Mouse (Mus musculus) hindbrain, embryonic 14.5 days (tissue): Measurements from ENCODE around the gene Creb3l2. TPM values are rescaled to one million over a fixed set of nuclear protein-coding genes. Genes with fewer than 3 reads are reported as not detected.

ENCODE experiments used
- ATAC-seq: fragments of 200-750 bp; cut with Nextera tagmentation; 2 replicates; pipeline ENCODE4 v1.8.0; 2017; ENCODE audit warnings: moderate number of reproducible peaks, mild to moderate bottlenecking, moderate TSS enrichment, moderate library complexity; ENCODE audit not compliant: low FRiP score
- DNase-seq: peaks from one replicate; pipeline ENCODE4 v3.0.0-alpha.2; 2015; ENCODE audit warnings: low spot score
- H3K27ac ChIP-seq: fragments of 300-500 bp; sonication (generic); 2 replicates; pipeline ENCODE4 v1.5.1; 2014; ENCODE audit warnings: mild to moderate bottlenecking, moderate library complexity
- H3K27me3 ChIP-seq: fragments of 300-500 bp; sonication (generic); 2 replicates; pipeline ENCODE4 v1.6.1; 2014; ENCODE audit warnings: mild to moderate bottlenecking, low read length, mixed read lengths; ENCODE audit not compliant: control insufficient read depth, insufficient read depth
- H3K36me3 ChIP-seq: fragments of 300-500 bp; sonication (generic); replicated peaks from 2 replicates; pipeline ENCODE4 v1.6.1; 2014; ENCODE audit not compliant: control insufficient read depth, insufficient read depth
- H3K4me1 ChIP-seq: fragments of 300-500 bp; sonication (generic); replicated peaks from 2 replicates; pipeline ENCODE4 v1.6.1; 2014; ENCODE audit warnings: antibody characterized with exemption, low read length, mixed read lengths; ENCODE audit not compliant: control insufficient read depth, insufficient read depth
- H3K4me2 ChIP-seq: fragments of 300-500 bp; sonication (generic); replicated peaks from 2 replicates; pipeline ENCODE4 v1.6.1; 2014; ENCODE audit warnings: mild to moderate bottlenecking, moderate library complexity
- H3K4me3 ChIP-seq: fragments of 300-500 bp; sonication (generic); replicated peaks from 2 replicates; pipeline ENCODE4 v1.5.1; 2014; ENCODE audit warnings: mild to moderate bottlenecking, low read length
- H3K9ac ChIP-seq: fragments of 300-500 bp; sonication (generic); 2 replicates; pipeline ENCODE4 v1.6.1; 2014
- H3K9me3 ChIP-seq: fragments of 300-500 bp; sonication (generic); 2 replicates; pipeline ENCODE4 v1.6.1; 2016; ENCODE audit warnings: low read length; ENCODE audit not compliant: control insufficient read depth
- WGBS: fragments of 180-500 bp; shearing (Covaris S2); extraction: QIAGEN DNeasy Blood & Tissue Kit; methylation state at CpG from one replicate; pipeline ENCODE4 v1.1.7; 2014; 5-methylcytosine and 5-hydroxymethylcytosine counted together
- polyA plus RNA-seq: library from polyadenylated mRNA; unstranded; fragments of >200 nt; fragmentation: Nextera tagmentation; extraction: Ambion mirVana; gene quantifications from 2 replicates; pipeline ENCODE4 v1.2.1, GENCODE M21; 2014

Gene Creb3l2
- polyA plus RNA-seq, 1 experiment from 2014 or later = 5.5 TPM

GRCm38 (mm10) chr6:37435391-37435790 lies 6.6 kb downstream of the Creb3l2 start:
- ATAC-seq (no peak), DNase-seq (no peak)
- H3K4me1 ChIP-seq = 0 out of 2 replicates have a peak, but pooled peaks cover 7% of the 10 kb centered on the region
- no peaks in the 10 kb centered on the region for H3K36me3 ChIP-seq
- H3K27me3 ChIP-seq = no peaks in the 10 kb centered on the region
- 79% methylated on average over 6 of the region's 6 CpGs for WGBS
- no peaks in the 10 kb centered on the region for H3K9me3 ChIP-seq
- H3K4me2 ChIP-seq = no peak overlapping the region
- H3K4me3 ChIP-seq = no peak overlapping the region
- H3K27ac ChIP-seq = no peak overlapping the region
- H3K9ac ChIP-seq = no peak overlapping the region

GRCm38 (mm10) chr6:37429849-37430470 lies 12.0 kb downstream of the Creb3l2 start:
- Histone ChIP-seq H3K36me3 (no peaks in the 10 kb centered on the region), H3K27ac (0 out of 2 replicates have a peak overlapping the region, but pooled peaks have one; percentile 57), H3K9ac (no peak overlapping the region), H3K9me3 (no peaks in the 10 kb centered on the region), H3K27me3 (no peaks in the 10 kb centered on the region), H3K4me1 (0 out of 2 replicates have a peak, but pooled peaks cover 8% of the 10 kb centered on the region), H3K4me2 (no peak overlapping the region), H3K4me3 (no peak overlapping the region)
- WGBS = 82% methylated on average over 3 of the region's 3 CpGs
- DNase-seq (no peak), ATAC-seq (no peak)

- ATAC-seq (no peak), DNase-seq (no peak)
- Histone ChIP-seq H3K4me1 (0 out of 2 replicates have a peak, but pooled peaks cover 8% of the 10 kb centered on the region), H3K9me3 (no peaks in the 10 kb centered on the region), H3K4me2 (no peak overlapping the region), H3K27ac (no peak overlapping the region), H3K9ac (no peak overlapping the region), H3K27me3 (no peaks in the 10 kb centered on the region), H3K4me3 (no peak overlapping the region), H3K36me3 (no peaks in the 10 kb centered on the region)
- 92% methylated on average over 8 of the region's 8 CpGs for WGBS
Observed at GRCm38 (mm10) chr6:37428947-37429346, 13.0 kb downstream of the Creb3l2 start.

GRCm38 (mm10) chr6:37428044-37428443 lies 13.9 kb downstream of the Creb3l2 start:
- ATAC-seq (no peak), DNase-seq (no peak)
- Histone ChIP-seq H3K4me3 (no peak overlapping the region), H3K4me1 (0 out of 2 replicates have a peak, but pooled peaks cover 8% of the 10 kb centered on the region), H3K9ac (no peak overlapping the region), H3K4me2 (no peak overlapping the region), H3K36me3 (no peaks in the 10 kb centered on the region), H3K27ac (no peak overlapping the region), H3K9me3 (no peaks in the 10 kb centered on the region), H3K27me3 (no peaks in the 10 kb centered on the region)
- 75% methylated on average over 11 of the region's 11 CpGs for WGBS

- no peak overlapping the region for H3K4me2 ChIP-seq
- no peaks in the 10 kb centered on the region for H3K27me3 ChIP-seq
- no peak overlapping the region for H3K4me3 ChIP-seq
- H3K4me1 ChIP-seq = 0 out of 2 replicates have a peak, but pooled peaks cover 8% of the 10 kb centered on the region
- ATAC-seq = no peak
- no peak overlapping the region for H3K27ac ChIP-seq
- 90% methylated on average over 2 of the region's 2 CpGs for WGBS
- H3K36me3 ChIP-seq = no peaks in the 10 kb centered on the region
- no peaks in the 10 kb centered on the region for H3K9me3 ChIP-seq
- DNase-seq = no peak
- H3K9ac ChIP-seq = no peak overlapping the region
Observed at GRCm38 (mm10) chr6:37426615-37427014, 15.3 kb downstream of the Creb3l2 start.

GRCm38 (mm10) chr6:37425833-37426232 lies 16.1 kb downstream of the Creb3l2 start:
- Histone ChIP-seq H3K36me3 (no peaks in the 10 kb centered on the region), H3K4me3 (no peak overlapping the region), H3K9ac (no peak overlapping the region), H3K4me2 (no peak overlapping the region), H3K9me3 (no peaks in the 10 kb centered on the region), H3K27me3 (no peaks in the 10 kb centered on the region), H3K4me1 (0 out of 2 replicates have a peak, but pooled peaks cover 2% of the 10 kb centered on the region), H3K27ac (no peak overlapping the region)
- 78% methylated on average over 3 of the region's 3 CpGs for WGBS
- DNase-seq = no peak
- no peak for ATAC-seq

GRCm38 (mm10) chr6:37425075-37425474 lies 16.9 kb downstream of the Creb3l2 start:
- H3K4me2 ChIP-seq = no peak overlapping the region
- no peaks in the 10 kb centered on the region for H3K36me3 ChIP-seq
- no peak for ATAC-seq
- H3K27ac ChIP-seq = no peak overlapping the region
- H3K4me1 ChIP-seq = no peaks in the 10 kb centered on the region
- H3K9me3 ChIP-seq = no peaks in the 10 kb centered on the region
- H3K4me3 ChIP-seq = no peak overlapping the region
- no peaks in the 10 kb centered on the region for H3K27me3 ChIP-seq
- DNase-seq = no peak
- WGBS = 95% methylated on average over 3 of the region's 3 CpGs
- H3K9ac ChIP-seq = no peak overlapping the region

GRCm38 (mm10) chr6:37424374-37424773 lies 17.6 kb downstream of the Creb3l2 start:
- H3K9me3 ChIP-seq = no peaks in the 10 kb centered on the region
- H3K27ac ChIP-seq = no peak overlapping the region
- no peak overlapping the region for H3K4me2 ChIP-seq
- 73% methylated on average over 7 of the region's 7 CpGs for WGBS
- no peak overlapping the region for H3K9ac ChIP-seq
- no peak for ATAC-seq
- no peaks in the 10 kb centered on the region for H3K4me1 ChIP-seq
- no peaks in the 10 kb centered on the region for H3K36me3 ChIP-seq
- no peak for DNase-seq
- no peaks in the 10 kb centered on the region for H3K27me3 ChIP-seq
- H3K4me3 ChIP-seq = no peak overlapping the region

- no peaks in the 10 kb centered on the region for H3K9me3 ChIP-seq
- 79% methylated on average over 1 of the region's 1 CpGs for WGBS
Observed at GRCm38 (mm10) chr6:37423386-37423785, 18.6 kb downstream of the Creb3l2 start.

GRCm38 (mm10) chr6:37421124-37421523 lies 20.8 kb downstream of the Creb3l2 start:
- Histone ChIP-seq H3K4me1 (no peaks in the 10 kb centered on the region), H3K4me2 (no peak overlapping the region), H3K27me3 (no peaks in the 10 kb centered on the region), H3K4me3 (no peak overlapping the region), H3K36me3 (no peaks in the 10 kb centered on the region), H3K9ac (no peak overlapping the region), H3K27ac (no peak overlapping the region), H3K9me3 (no peaks in the 10 kb centered on the region)
- DNase-seq = no peak
- ATAC-seq = no peak
- 87% methylated on average over 6 of the region's 6 CpGs for WGBS

More at GRCm38 (mm10) chr6:37423386-37423785, 18.6 kb downstream of the Creb3l2 start:
- DNase-seq (no peak), ATAC-seq (no peak)
- Histone ChIP-seq H3K27ac (no peak overlapping the region), H3K36me3 (no peaks in the 10 kb centered on the region), H3K9ac (no peak overlapping the region), H3K27me3 (no peaks in the 10 kb centered on the region), H3K4me1 (no peaks in the 10 kb centered on the region), H3K4me2 (no peak overlapping the region), H3K4me3 (no peak overlapping the region)
